Mouse (Mus musculus): ENCODE results near the gene Kras. TPM values are rescaled to one million over a fixed set of nuclear protein-coding genes. Genes with fewer than 3 reads are reported as not detected.

Kras gene
- polyA plus RNA-seq, 1 experiment from 2014 or later = 75.9 TPM

DNA sequence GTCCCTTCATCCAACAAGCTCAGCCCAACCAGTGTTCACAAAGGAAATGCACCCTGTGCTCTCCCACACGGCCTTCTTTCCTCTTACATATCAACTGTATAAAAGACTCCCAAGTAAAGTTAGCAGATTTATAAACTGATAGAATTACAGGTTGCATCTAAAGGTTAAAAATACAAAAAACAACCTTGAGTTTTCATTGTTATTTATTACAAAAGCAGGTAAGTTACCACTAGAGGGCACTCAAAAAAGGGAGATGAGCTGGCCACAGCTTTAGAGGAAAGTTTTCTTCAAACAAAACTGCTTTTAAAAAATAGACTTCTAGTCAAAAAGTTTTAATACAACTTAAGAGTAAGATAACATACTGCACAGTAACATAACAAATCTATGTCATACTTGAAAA lies 7.5 kb downstream of the Kras start:
- Histone ChIP-seq H3K4me2 (no peak overlapping the region), H3K27me3 (replicated peaks) (no peaks in the 10 kb centered on the region), H3K27ac (no peak overlapping the region), H3K9ac (no peak overlapping the region), H3K4me3 (no peak overlapping the region), H3K9me3 (replicated peaks) (no peaks in the 10 kb centered on the region), H3K36me3 (peaks cover 66% of the 10 kb centered on the region), H3K4me1 (peaks cover 10% of the 10 kb centered on the region)
- ATAC-seq = no peak
- 46% methylated on average over 1 of the region's 1 CpGs for WGBS (ENCODE audit: insufficient replicate concordance)

DNA sequence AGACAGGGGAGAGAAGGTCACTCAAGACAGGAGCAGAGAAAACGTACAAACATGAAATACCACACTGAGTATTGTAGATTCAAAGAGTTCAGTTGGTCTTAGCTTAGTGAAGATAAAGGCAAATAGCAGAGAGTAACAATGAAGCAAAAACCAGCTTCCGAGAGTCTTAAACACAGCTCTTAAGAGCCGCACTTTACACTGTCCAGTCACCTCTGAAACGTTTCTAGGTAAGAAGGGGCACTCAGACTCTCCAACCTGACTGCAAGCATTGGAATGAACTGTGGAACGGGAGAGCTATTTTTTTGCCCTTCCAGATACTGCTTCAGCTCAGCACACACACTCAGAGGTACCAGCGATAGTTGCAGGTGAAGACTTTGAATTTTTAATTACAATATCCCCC lies 9.8 kb downstream of the Kras start:
- no peak for ATAC-seq
- H3K36me3 ChIP-seq = peaks cover 55% of the 10 kb centered on the region
- WGBS (ENCODE audit: insufficient replicate concordance) = 79% methylated on average over 6 of the region's 6 CpGs

DNA sequence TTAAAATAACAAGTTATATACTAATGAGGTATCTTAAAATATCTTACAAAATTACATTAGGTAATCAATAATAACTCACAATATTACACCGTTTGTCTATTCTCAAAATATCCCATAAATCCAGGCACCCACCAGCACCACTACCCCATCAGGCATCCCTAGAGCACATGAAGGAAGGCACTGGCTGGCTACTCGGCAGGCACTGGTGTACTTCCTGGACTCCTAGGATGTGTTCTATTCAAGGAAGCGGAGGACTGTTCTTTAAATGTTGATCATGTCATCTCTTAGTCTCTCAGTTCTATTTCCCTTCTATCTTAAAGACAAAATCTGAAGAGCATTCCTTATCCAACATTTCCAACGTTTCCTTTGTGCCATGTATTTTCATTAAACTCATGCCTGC lies 12.9 kb downstream of the Kras start:
- no peak overlapping the region for H3K4me3 ChIP-seq
- H3K27me3 ChIP-seq (replicated peaks) = no peaks in the 10 kb centered on the region
- no peak overlapping the region for H3K27ac ChIP-seq
- peaks cover 53% of the 10 kb centered on the region for H3K36me3 ChIP-seq
- ATAC-seq = no peak
- H3K4me1 ChIP-seq = no peaks in the 10 kb centered on the region
- H3K9ac ChIP-seq = no peak overlapping the region
- no peaks in the 10 kb centered on the region for H3K9me3 ChIP-seq (replicated peaks)
- WGBS (ENCODE audit: insufficient replicate concordance) = 78% methylated on average over 4 of the region's 4 CpGs
- no peak overlapping the region for H3K4me2 ChIP-seq

More for the DNA sequence above, 9.8 kb downstream of the Kras start:
- Histone ChIP-seq H3K9ac (no peak overlapping the region), H3K27me3 (replicated peaks) (no peaks in the 10 kb centered on the region), H3K4me2 (no peak overlapping the region), H3K4me3 (no peak overlapping the region), H3K9me3 (replicated peaks) (no peaks in the 10 kb centered on the region), H3K27ac (no peak overlapping the region), H3K4me1 (0 out of 2 replicates have a peak, but pooled peaks cover 4% of the 10 kb centered on the region)

DNA sequence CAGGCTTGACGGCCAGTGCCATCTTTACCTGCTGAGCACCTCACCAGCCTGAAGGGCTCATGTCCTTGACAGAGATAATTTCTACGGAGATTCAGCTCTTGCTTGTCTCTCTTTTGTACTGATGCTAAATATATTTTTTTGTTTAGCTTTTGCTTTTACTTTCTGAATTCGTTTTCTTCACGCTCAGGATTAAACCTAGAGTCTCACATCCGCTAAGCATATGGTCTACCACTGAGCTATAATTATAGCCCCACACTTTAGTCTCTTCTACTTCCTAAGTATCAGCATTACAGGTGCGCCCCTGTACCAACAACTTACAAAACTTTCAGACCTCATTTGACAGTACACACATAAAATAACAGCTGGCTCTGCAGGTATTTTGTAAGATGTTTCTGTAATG lies 14.7 kb downstream of the Kras start:
- whole genome bisulfite sequencing (ENCODE audit: insufficient replicate concordance) = 80% methylated on average over 6 of the region's 6 CpGs
- H3K27ac ChIP-seq = no peak overlapping the region
- H3K4me2 ChIP-seq = no peak overlapping the region
- no peak overlapping the region for H3K9ac ChIP-seq
- H3K4me3 ChIP-seq = no peak overlapping the region
- ATAC-seq = no peak
- H3K36me3 ChIP-seq = peaks cover 52% of the 10 kb centered on the region
- no peaks in the 10 kb centered on the region for H3K4me1 ChIP-seq
- no peaks in the 10 kb centered on the region for H3K27me3 ChIP-seq (replicated peaks)
- no peaks in the 10 kb centered on the region for H3K9me3 ChIP-seq (replicated peaks)

DNA sequence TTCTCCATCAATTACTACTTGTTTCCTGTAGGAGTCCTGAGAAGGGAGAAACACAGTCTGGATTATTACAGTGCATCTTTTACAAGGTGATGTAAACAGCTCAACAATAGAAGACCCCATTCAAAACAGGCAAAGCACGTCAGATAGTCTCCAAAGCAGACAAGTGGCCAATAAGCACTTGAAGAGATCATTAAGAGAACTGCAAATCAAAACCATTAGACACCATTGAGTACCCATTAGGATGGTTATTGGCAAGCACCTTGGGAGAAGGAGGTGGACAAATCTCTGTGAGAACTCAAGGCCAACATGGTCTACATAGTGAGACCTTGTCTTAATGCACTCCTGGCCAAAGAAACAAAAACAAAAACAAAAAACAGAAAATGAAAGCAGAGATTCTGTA lies 15.6 kb downstream of the Kras start:
- no peak for ATAC-seq
- WGBS (ENCODE audit: insufficient replicate concordance) = 76% methylated on average over 1 of the region's 1 CpGs
- H3K9ac ChIP-seq = no peak overlapping the region

DNA sequence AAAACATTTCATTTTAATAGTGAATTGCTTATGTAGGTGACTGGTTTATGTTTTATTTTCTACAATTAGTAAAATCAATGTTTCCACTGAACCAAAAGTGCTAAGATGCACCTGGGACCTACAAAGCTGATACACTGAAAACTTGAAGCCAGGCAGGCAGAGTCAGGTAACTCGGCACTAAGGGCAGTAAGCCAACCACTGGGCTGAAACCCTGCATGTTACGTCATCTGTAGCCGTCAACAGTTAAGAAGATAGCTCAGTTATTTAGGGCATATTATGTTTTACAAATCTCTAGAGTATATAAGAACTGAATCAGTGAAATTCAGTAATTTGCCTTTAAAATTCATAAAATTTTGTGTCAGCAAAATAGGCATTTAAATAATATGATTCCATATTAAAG lies 23.7 kb downstream of the Kras start:
- Histone ChIP-seq H3K4me1 (no peaks in the 10 kb centered on the region), H3K27ac (no peak overlapping the region), H3K36me3 (peaks cover 55% of the 10 kb centered on the region), H3K27me3 (replicated peaks) (no peaks in the 10 kb centered on the region), H3K4me2 (no peak overlapping the region), H3K4me3 (no peak overlapping the region), H3K9ac (no peak overlapping the region), H3K9me3 (replicated peaks) (no peaks in the 10 kb centered on the region)
- WGBS (ENCODE audit: insufficient replicate concordance) = 79% methylated on average over 3 of the region's 3 CpGs
- no peak for ATAC-seq

More for the DNA sequence above, 15.6 kb downstream of the Kras start:
- Histone ChIP-seq H3K4me1 (no peaks in the 10 kb centered on the region), H3K36me3 (peaks cover 49% of the 10 kb centered on the region), H3K4me2 (no peak overlapping the region), H3K9me3 (replicated peaks) (no peaks in the 10 kb centered on the region), H3K27me3 (replicated peaks) (no peaks in the 10 kb centered on the region), H3K4me3 (no peak overlapping the region), H3K27ac (no peak overlapping the region)

DNA sequence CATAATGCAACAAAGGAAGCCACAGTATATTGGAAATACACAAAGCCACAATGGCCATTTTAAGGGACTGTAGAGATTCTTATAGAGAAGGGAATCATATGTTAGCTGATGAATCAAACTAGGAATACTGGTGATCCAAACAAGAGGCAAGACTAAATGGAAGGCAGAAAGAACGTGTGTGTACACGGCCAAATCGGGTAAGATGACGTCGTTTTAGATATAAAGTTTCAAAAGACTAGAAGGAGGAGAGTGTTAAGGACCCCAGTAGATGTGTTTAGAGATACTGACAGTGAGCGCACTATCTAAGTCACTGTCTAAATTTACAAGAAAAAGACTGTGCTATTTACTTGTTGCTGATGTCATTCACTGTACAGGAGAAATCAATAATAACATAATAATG lies 25.8 kb downstream of the Kras start:
- Histone ChIP-seq H3K4me1 (no peaks in the 10 kb centered on the region), H3K9ac (no peak overlapping the region), H3K27me3 (replicated peaks) (no peaks in the 10 kb centered on the region), H3K4me2 (no peak overlapping the region), H3K4me3 (no peak overlapping the region), H3K27ac (no peak overlapping the region), H3K9me3 (replicated peaks) (no peaks in the 10 kb centered on the region), H3K36me3 (peaks cover 56% of the 10 kb centered on the region)
- ATAC-seq = no peak
- WGBS (ENCODE audit: insufficient replicate concordance) = 90% methylated on average over 6 of the region's 6 CpGs

DNA sequence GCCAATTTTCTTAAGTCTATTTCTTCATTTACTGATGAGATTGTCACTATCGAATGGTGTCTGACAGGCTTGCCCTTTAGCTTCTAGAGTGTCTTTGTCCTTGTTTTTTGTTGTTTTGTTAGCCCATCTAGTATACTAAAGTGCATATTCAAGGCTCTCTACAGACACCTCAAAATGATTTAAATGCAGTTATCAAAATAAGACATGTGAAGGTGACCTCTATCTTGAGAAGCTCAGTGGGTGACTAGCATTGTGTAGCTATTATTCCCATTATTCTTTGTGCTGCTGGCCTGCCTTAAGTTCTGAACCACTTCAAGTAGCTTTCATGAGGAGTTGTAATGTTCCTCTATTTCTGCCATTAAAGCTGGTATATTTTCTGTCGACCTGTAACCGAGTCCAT lies 34.2 kb downstream of the Kras start:
- H3K9ac ChIP-seq = no peak overlapping the region
- no peak for ATAC-seq
- H3K4me3 ChIP-seq = no peak overlapping the region
- H3K27me3 ChIP-seq (replicated peaks) = no peaks in the 10 kb centered on the region
- no peak overlapping the region for H3K4me2 ChIP-seq
- no peak overlapping the region for H3K27ac ChIP-seq
- no peaks in the 10 kb centered on the region for H3K9me3 ChIP-seq (replicated peaks)
- 85% methylated on average over 3 of the region's 3 CpGs for WGBS (ENCODE audit: insufficient replicate concordance)
- peaks cover 13% of the 10 kb centered on the region for H3K4me1 ChIP-seq
- peaks cover 35% of the 10 kb centered on the region for H3K36me3 ChIP-seq

DNA sequence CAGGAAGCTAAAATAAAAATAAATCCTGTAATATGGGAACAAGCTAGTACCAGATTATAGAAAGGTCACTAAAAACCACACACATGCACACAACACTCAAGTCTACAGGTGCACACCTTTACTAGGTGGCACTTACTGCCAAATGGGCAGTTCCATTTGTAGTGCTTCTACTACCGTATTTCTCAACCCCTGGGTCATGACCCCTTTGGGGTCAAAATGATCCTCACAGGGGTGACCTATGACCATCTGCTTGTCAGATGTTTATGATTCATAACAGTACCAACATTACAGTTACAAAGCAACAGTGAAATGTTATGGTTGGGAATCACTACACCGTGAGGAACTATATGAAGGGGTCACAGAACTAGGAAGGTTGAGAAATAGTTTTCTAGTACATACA lies 36.1 kb downstream of the Kras start:
- no peaks in the 10 kb centered on the region for H3K27me3 ChIP-seq (replicated peaks)
- WGBS (ENCODE audit: insufficient replicate concordance) = 86% methylated on average over 2 of the region's 2 CpGs
- no peak overlapping the region for H3K9ac ChIP-seq
- H3K4me3 ChIP-seq = no peak overlapping the region
- H3K27ac ChIP-seq = no peak overlapping the region
- H3K36me3 ChIP-seq = peaks cover 21% of the 10 kb centered on the region
- H3K9me3 ChIP-seq (replicated peaks) = no peaks in the 10 kb centered on the region
- no peak overlapping the region for H3K4me2 ChIP-seq
- peaks cover 22% of the 10 kb centered on the region for H3K4me1 ChIP-seq
- no peak for ATAC-seq

DNA sequence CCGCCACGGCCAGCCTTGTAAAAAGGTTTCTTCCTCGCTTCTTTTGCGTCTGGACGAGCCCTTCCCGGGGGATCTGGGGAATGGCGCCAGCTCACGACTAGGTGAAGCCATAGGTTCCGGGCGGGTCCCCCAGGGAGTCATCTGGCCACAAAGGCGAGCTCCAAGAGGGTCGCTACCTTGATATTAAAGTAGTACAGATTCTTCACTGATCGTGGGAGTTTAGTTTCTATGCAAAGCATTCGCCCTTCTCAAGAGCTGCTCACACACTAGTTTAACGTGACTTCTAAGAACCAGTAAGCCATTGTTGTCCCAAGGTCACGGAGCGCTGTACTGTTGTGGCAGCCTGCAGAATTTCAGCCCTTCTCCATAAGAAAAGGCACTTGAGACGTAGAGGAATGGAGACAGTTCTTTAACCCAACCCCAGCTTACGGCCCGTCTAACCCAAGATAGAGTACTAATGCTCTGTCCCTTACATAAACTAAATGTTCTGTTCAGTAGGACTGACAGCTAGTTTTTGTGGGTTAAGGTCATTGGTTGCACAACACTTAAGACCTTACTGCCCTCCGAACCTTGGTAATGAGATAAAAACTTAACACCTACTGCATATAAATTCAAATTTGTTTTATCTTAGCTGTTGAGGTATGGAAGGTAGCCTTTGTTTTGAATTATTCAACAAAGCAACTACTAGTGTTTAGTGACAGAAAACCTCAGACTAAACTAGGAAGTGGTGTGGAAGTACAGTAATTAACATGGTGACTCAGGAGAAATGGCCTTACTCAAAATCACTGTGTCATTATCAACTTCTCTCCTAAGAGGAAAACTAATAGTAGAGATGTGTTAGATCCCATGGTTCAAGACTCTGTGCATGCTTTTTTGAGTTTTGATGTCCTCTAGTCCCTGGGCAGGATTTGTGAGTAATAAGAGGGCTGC lies 38.4 kb downstream of the Kras start:
- Histone ChIP-seq H3K4me2 (peak overlapping the region; percentile 93), H3K9me3 (replicated peaks) (no peaks in the 10 kb centered on the region), H3K4me1 (peaks cover 22% of the 10 kb centered on the region), H3K9ac (peak overlapping the region; percentile 79), H3K36me3 (peaks cover 10% of the 10 kb centered on the region), H3K27ac (peak overlapping the region; percentile 90), H3K27me3 (replicated peaks) (no peaks in the 10 kb centered on the region), H3K4me3 (peak overlapping the region; percentile 83)
- ATAC-seq = no peak; the same call in 1 of the 2 replicates
- 2% methylated on average over 21 of the region's 21 CpGs for WGBS (ENCODE audit: insufficient replicate concordance)

DNA sequence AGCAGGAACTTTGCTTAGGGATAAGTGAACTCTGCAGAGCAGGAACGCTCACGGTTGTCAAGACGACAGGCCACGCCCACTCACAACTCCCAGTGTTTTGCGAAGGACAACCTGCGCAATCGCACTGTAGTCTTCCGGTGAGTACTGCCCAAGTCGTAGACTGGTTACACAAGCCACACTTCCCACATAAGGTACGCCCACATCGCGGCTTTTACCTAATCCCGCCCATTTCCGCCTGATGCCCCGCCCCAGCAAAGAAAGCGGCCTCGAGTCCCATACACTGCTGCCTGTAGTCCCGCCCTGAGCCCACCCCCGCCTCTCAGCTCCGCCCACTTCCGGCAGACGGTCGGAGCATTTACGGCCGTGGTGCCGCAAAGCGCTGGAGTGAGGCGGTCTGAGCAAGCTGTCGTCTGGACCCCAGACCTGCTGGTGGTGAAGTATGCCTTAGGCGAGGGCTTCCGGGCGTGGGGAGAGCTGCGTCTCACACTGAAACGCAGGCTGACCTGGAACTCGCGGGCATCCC lies 39.2 kb downstream of the Kras start, which contains the start of the genes Casc1 and Etfrf1:
Casc1 (minus strand) TSS at position 190 of the 523 bp plus-strand sequence.
Etfrf1 (plus strand) TSS at position 319 of the 523 bp plus-strand sequence.
- Histone ChIP-seq H3K36me3 (peaks cover 4% of the 10 kb centered on the region), H3K9ac (peak within 1 kb of the TSS; percentile 79), H3K4me3 (peak within 1 kb of the TSS; percentile 83), H3K4me1 (peaks cover 22% of the 10 kb centered on the region), H3K27ac (peak within 1 kb of the TSS; percentile 90), H3K4me2 (peak within 1 kb of the TSS; percentile 93), H3K27me3 (replicated peaks) (no peaks in the 10 kb centered on the region), H3K9me3 (replicated peaks) (no peaks in the 10 kb centered on the region)
- 1% methylated on average over 36 of the region's 36 CpGs for WGBS (ENCODE audit: insufficient replicate concordance)
- ATAC-seq = peak; percentile 100

DNA sequence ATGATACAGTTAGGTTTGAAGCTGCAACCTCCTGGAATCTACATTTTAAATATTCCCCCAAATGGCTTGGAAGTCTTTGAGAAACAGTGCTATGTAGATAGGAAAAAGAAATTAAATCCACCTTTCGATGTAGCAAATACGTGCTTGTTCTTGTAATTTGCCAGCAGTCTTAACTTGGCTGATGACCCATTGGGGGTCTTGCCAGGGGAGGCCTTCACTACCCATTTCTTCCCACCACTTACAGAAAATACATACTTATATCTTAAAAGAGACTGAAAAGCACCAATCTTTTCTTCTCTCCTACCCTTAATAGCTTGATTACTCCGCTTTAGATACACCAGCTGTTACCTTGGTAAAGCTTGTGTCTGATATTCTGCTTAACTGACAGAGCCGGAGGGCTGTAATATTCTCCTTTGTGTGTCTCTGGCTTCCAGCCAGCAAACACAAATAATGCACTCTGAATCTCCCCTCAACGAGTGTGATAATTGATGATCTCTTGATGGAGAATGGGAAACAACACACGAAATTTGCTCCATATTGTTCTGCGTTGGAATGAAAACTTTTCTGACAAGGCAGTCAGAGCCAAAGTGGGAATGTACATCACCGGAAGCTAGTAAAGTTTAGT lies 39.9 kb downstream of the Kras start:
- Histone ChIP-seq H3K4me2 (peak overlapping the region; percentile 93), H3K9me3 (replicated peaks) (no peaks in the 10 kb centered on the region), H3K4me1 (peaks cover 22% of the 10 kb centered on the region), H3K9ac (peak overlapping the region; percentile 28; the same call in 1 of the 2 replicates), H3K4me3 (peak overlapping the region; percentile 83), H3K27ac (no peak overlapping the region), H3K27me3 (replicated peaks) (no peaks in the 10 kb centered on the region), H3K36me3 (no peaks in the 10 kb centered on the region)
- WGBS (ENCODE audit: insufficient replicate concordance) = 43% methylated on average over 8 of the region's 8 CpGs
- no peak for ATAC-seq

All from liver, embryonic 12.5 days (tissue).